In genomic region chr10:95630166-95630565, GRCm38 (mm10) we compare ENCODE assay signal across 17 mouse cellular contexts. TPM values are rescaled to one million over a fixed set of nuclear protein-coding genes. Genes with fewer than 3 reads are reported as not detected.
DNase-seq lines count a peak whose midpoint lies in the region; ATAC-seq and TF ChIP-seq lines count a peak whose summit lies in the region.
"Not testable (repeated sequence)": the region's sequence is repeated elsewhere in the genome, so short reads cannot be mapped to it uniquely, and the experiment has no call there.
"Had no signal": no experiment of that assay in that cellular context is flagged by ENCODE, and none has a peak within 500 bp of the region (broad histone marks: within the 10 kb centered on the region; RNA-seq: fewer than 3 reads in every experiment).

No protein-coding gene starts in this region.

- DNase-seq in embryonic facial prominence, embryonic 10.5 days (ENCODE audit: low spot score); limb, embryonic 10.5 days (ENCODE audit: low spot score): not testable (repeated sequence)
- peak; percentile 85 for DNase-seq in heart, embryonic 10.5 days (ENCODE audit: low spot score)
- peak; percentile 26 for DNase-seq in liver, embryonic 13.5 days

- H3K27ac ChIP-seq in embryonic facial prominence, embryonic 10.5 days (replicated peaks), result peak overlapping the region; percentile 54; the same call in 1 of the 2 replicates
- H3K27ac ChIP-seq in heart, embryonic 10.5 days, result peak overlapping the region; percentile 75; the same call in 1 of the 2 replicates
- H3K27ac ChIP-seq in heart, embryonic 13.5 days (replicated peaks), result peak overlapping the region; percentile 66
- H3K27ac ChIP-seq in limb, embryonic 10.5 days, result peak overlapping the region; percentile 34
- peak overlapping the region; percentile 82 for H3K27ac ChIP-seq in liver, embryonic 13.5 days

- H3K36me3 ChIP-seq in embryonic facial prominence, embryonic 10.5 days (replicated peaks); heart, embryonic 10.5 days; heart, embryonic 13.5 days; limb, embryonic 10.5 days; liver, embryonic 13.5 days; myocyte (ENCODE audit: control insufficient read depth, insufficient read depth): not testable (repeated sequence)

- not testable (repeated sequence) for H3ac ChIP-seq in myocyte (ENCODE audit: control insufficient read depth, insufficient read length)

- not testable (repeated sequence) for H3K79me2 ChIP-seq in myocyte (ENCODE audit: control insufficient read depth, insufficient read depth)

- not testable (repeated sequence) for TF ChIP-seq POLR2A in myocyte (IDR thresholded peaks at IDR 0.05; ENCODE audit: insufficient read length, low read depth)

- not testable (repeated sequence) for H3K9me3 ChIP-seq in embryonic facial prominence, embryonic 10.5 days; heart, embryonic 10.5 days; heart, embryonic 13.5 days; limb, embryonic 10.5 days (replicated peaks); liver, embryonic 13.5 days (replicated peaks)

- not testable (repeated sequence) for H3K4me3 ChIP-seq in embryonic facial prominence, embryonic 10.5 days; heart, embryonic 10.5 days; heart, embryonic 13.5 days; limb, embryonic 10.5 days; liver, embryonic 13.5 days (replicated peaks); myocyte

- H3K27me3 ChIP-seq in embryonic facial prominence, embryonic 10.5 days (replicated peaks; ENCODE audit: low read depth, poor library complexity, severe bottlenecking); heart, embryonic 10.5 days (ENCODE audit: insufficient read depth, poor library complexity, severe bottlenecking); heart, embryonic 13.5 days (replicated peaks); limb, embryonic 10.5 days (ENCODE audit: low read depth, poor library complexity, severe bottlenecking); liver, embryonic 13.5 days; myocyte (ENCODE audit: control insufficient read depth, insufficient read depth, insufficient read length): not testable (repeated sequence)

- H3K4me1 ChIP-seq in embryonic facial prominence, embryonic 10.5 days; heart, embryonic 10.5 days; limb, embryonic 10.5 days: not testable (repeated sequence)
- H3K4me1 ChIP-seq in heart, embryonic 13.5 days, result peaks cover 13% of the 10 kb centered on the region; the same call in 1 of the 2 replicates
- peaks cover 39% of the 10 kb centered on the region for H3K4me1 ChIP-seq in liver, embryonic 13.5 days (replicated peaks)

- ATAC-seq in heart, embryonic 13.5 days (ENCODE audit: extremely low read depth, insufficient number of reproducible peaks, low FRiP score, low TSS enrichment), result 0 out of 2 replicates have a peak, but pooled peaks have one; percentile 5
- ATAC-seq in liver, embryonic 13.5 days (ENCODE audit: low read depth), result not testable (repeated sequence)

- peak overlapping the region; percentile 38 for H3K4me2 ChIP-seq in heart, embryonic 13.5 days
- H3K4me2 ChIP-seq in liver, embryonic 13.5 days, result peak overlapping the region; percentile 48; the same call in 1 of the 2 replicates
- peak overlapping the region; percentile 67 for H3K4me2 ChIP-seq in myocyte (ENCODE audit: low read depth)

- H3K9ac ChIP-seq in heart, embryonic 13.5 days; liver, embryonic 13.5 days: not testable (repeated sequence)

- 80% methylated on average over 4 of the region's 4 CpGs for WGBS in embryonic facial prominence, embryonic 10.5 days
- WGBS in heart, embryonic 10.5 days, result 69% methylated on average over 4 of the region's 4 CpGs
- 78% methylated on average over 4 of the region's 4 CpGs for WGBS in heart, embryonic 13.5 days
- WGBS in limb, embryonic 10.5 days, result 80% methylated on average over 4 of the region's 4 CpGs
- 60% methylated on average over 4 of the region's 4 CpGs for WGBS in liver, embryonic 13.5 days (ENCODE audit: insufficient replicate concordance)

RNA-seq across cellular contexts. Expression of gene Anapc15-ps, which starts 43.1 kb away (rescaled TPM):
- not detected in 2 replicates for polyA plus RNA-seq in embryonic facial prominence, embryonic 10.5 days (2016; fragmentation: Nextera tagmentation; extraction: Ambion mirVana)
- not detected in 2 replicates for polyA plus RNA-seq in heart, embryonic 10.5 days (2016; fragmentation: Nextera tagmentation; extraction: Ambion mirVana)
- not detected in 2 replicates for polyA plus RNA-seq in heart, embryonic 13.5 days (2015; fragmentation: Nextera tagmentation; extraction: Ambion mirVana)
- polyA plus RNA-seq in limb, embryonic 10.5 days (2016; fragmentation: Nextera tagmentation; extraction: Ambion mirVana), result not detected in 2 replicates
- polyA plus RNA-seq in liver, embryonic 13.5 days (2015; fragmentation: Nextera tagmentation; extraction: Ambion mirVana), result not detected in 2 replicates
- 0.37 TPM for polyA plus RNA-seq in myocyte (2012; fragmentation: generic; extraction: Trizol)
- polyA plus RNA-seq: embryonic facial prominence, embryonic 13.5 days; erythroblast, embryonic 14.5 days; forebrain, embryonic 13.5 days; forebrain, embryonic 16.5 days; G1E; heart, embryonic 15.5 days; hindbrain, embryonic 11.5 days; hindbrain, embryonic 14.5 days; hindbrain, postnatal 0 days; inflammation-experienced regulatory T-cells, adult 6 months; intestine, embryonic 16.5 days had no signal
